Mouse (Mus musculus): ENCODE measurements around the gene Hsdl2. TPM values are rescaled to one million over a fixed set of nuclear protein-coding genes. Genes with fewer than 3 reads are reported as not detected.

Hsdl2 gene
- polyA plus RNA-seq, 1 experiment = 0.35 TPM

DNA sequence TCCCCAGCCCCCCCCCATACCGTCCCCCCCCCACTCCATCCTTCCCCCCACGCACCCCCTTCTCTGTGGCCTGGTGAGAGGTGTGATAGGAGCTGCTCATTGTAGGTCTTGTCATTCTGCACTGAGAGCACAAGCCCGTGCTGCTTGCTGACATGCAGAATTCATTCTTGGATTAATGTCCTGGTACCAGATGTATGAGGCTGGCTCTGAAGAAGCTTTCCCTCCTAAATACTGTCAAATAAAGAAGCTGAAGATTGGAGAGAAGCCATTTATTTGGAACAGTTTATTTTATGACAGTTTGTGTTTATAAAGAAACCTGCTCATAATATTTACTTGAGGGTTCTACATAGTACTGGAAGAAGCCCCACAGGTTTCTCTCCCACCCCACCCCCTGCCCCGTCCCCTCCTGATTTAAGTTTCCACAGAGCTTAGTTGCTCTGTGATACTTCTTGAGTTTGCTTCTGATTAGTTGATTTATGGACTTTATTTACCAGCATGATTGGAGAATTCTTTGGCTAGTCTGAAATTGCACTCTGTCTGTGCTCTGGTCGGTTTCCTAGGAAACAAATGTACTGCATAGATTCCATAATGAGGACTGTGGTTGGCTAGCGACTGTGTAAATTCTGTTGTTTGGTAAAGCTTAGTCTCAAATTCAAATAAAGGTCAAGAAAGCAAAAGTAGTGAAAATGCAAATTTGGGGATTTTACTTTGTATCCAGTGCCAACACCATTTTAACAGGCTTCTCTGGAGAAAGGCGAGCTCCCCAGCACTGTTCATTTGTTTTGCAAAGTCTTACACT, 47.9 kb downstream of the Hsdl2 start:
- TF ChIP-seq GATA1 (IDR thresholded peaks at IDR 0.05; ENCODE audit: low read length) = no peak
- TF ChIP-seq TAL1 (IDR thresholded peaks at IDR 0.05; ENCODE audit: low read length) = no peak
- Histone ChIP-seq H3K9me3 (ENCODE audit: control insufficient read depth, low read length) (no peaks in the 10 kb centered on the region), H3K27me3 (ENCODE audit: control insufficient read depth) (no peaks in the 10 kb centered on the region), H3K4me3 (replicated peaks) (no peak overlapping the region), H3K36me3 (ENCODE audit: control insufficient read depth) (no peaks in the 10 kb centered on the region; the same call in 1 of the 2 replicates), H3K4me1 (ENCODE audit: control insufficient read depth) (peaks cover 59% of the 10 kb centered on the region)

DNA sequence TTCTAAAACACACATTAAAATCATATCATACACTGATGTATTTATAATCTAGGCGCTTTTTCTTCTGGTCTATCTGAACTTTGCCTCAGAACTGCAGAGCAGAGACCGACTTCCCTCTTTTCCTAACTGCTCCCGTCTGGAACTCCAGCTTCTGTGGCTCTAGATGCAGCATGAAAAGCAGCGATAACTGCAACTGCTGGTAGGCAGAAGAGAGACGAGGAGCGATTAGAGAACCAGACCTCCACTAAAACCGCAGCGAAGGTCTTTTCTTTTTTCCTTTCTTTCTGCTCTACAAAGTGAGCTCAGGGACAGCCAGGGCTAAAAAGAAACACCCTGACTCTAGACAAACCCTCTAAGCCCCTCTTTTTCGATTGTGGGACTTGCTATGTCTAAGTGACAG, 48.8 kb downstream of the Hsdl2 start:
- H3K4me1 ChIP-seq (ENCODE audit: control insufficient read depth) = peaks cover 63% of the 10 kb centered on the region
- no peak overlapping the region for H3K4me3 ChIP-seq (replicated peaks)
- no peaks in the 10 kb centered on the region; the same call in 1 of the 2 replicates for H3K36me3 ChIP-seq (ENCODE audit: control insufficient read depth)
- no peaks in the 10 kb centered on the region for H3K9me3 ChIP-seq (ENCODE audit: control insufficient read depth, low read length)
- TF ChIP-seq GATA1 (IDR thresholded peaks at IDR 0.05; ENCODE audit: low read length) = no peak
- no peak for TF ChIP-seq TAL1 (IDR thresholded peaks at IDR 0.05; ENCODE audit: low read length)
- no peaks in the 10 kb centered on the region for H3K27me3 ChIP-seq (ENCODE audit: control insufficient read depth)

DNA sequence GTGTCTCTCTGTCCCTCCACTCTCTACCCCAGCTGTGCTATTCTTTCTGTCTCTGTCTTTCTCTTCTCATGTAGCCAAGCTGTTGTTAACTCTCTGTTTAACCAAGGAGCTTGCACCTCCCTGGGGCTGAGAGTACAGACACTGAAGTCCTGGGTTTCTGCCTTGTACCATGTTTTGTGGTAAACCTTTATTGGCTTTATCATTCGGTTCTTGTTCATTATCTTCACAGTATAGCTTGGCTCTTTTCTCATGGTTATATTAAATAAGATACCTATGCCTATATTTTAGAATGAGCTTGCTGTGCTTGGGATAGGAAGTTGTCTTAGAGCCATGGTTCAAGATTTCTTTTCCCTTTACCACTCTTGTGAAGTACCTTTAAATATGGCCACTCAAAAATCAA, 53.2 kb downstream of the Hsdl2 start:
- peaks cover 68% of the 10 kb centered on the region for H3K4me1 ChIP-seq (ENCODE audit: control insufficient read depth)

DNA sequence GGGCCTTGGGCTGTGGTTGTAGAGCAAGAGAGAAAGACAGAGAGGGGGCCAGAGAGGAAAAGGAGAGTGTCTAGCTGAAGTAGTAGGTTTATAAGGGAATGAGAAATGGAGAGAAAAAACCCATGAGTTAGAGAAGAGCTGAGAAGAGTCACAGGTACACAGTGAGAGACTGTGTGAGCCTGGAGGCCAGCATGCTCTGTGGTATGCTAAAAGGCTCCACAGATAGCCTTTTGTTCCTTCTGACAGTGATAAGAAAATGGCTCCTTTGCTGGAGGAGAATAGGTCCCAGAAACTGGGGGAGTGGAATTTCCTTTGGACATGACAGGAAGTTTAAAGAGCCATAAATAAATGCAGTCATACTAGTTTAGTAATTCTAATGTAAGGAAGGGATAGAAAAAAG, 57.8 kb downstream of the Hsdl2 start:
- Histone ChIP-seq H3K4me1 (ENCODE audit: control insufficient read depth) (peaks cover 80% of the 10 kb centered on the region), H3K27me3 (ENCODE audit: control insufficient read depth) (no peaks in the 10 kb centered on the region), H3K36me3 (ENCODE audit: control insufficient read depth) (no peaks in the 10 kb centered on the region), H3K4me3 (replicated peaks) (no peak overlapping the region), H3K9me3 (ENCODE audit: control insufficient read depth, low read length) (no peaks in the 10 kb centered on the region)
- TF ChIP-seq TAL1 (IDR thresholded peaks at IDR 0.05; ENCODE audit: low read length) (no peak), GATA1 (IDR thresholded peaks at IDR 0.05; ENCODE audit: low read length) (no peak)

More for the DNA sequence above, 53.2 kb downstream of the Hsdl2 start:
- H3K9me3 ChIP-seq (ENCODE audit: control insufficient read depth, low read length) = no peaks in the 10 kb centered on the region
- no peak overlapping the region for H3K4me3 ChIP-seq (replicated peaks)
- H3K27me3 ChIP-seq (ENCODE audit: control insufficient read depth) = no peaks in the 10 kb centered on the region
- no peaks in the 10 kb centered on the region; the same call in 1 of the 2 replicates for H3K36me3 ChIP-seq (ENCODE audit: control insufficient read depth)
- TF ChIP-seq TAL1 (IDR thresholded peaks at IDR 0.05; ENCODE audit: low read length) (no peak), GATA1 (IDR thresholded peaks at IDR 0.05; ENCODE audit: low read length) (no peak)

DNA sequence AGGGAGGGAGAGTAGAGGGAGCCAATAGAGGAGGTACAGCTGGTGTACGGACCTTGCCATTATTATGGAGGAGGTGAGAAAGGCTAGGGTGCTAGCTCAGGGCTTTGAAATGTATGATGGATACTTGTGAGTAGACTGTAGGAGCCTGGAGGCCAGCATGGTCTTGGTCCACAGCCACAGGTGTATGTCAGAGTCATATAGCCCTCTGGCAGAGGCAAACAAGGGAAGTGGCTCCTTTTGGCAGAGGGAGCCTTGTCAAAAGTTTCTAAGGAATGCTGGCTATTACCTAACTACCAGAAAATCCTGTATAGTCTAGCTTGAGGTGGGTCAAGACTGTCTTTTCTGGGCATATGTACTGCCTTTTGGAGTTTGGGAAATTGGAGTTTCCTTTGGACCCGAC, 59.4 kb downstream of the Hsdl2 start:
- TF ChIP-seq GATA1 (IDR thresholded peaks at IDR 0.05; ENCODE audit: low read length) (no peak), TAL1 (IDR thresholded peaks at IDR 0.05; ENCODE audit: low read length) (no peak)
- no peak overlapping the region for H3K4me3 ChIP-seq (replicated peaks)
- peaks cover 78% of the 10 kb centered on the region for H3K4me1 ChIP-seq (ENCODE audit: control insufficient read depth)
- H3K9me3 ChIP-seq (ENCODE audit: control insufficient read depth, low read length) = no peaks in the 10 kb centered on the region
- no peaks in the 10 kb centered on the region for H3K36me3 ChIP-seq (ENCODE audit: control insufficient read depth)
- no peaks in the 10 kb centered on the region for H3K27me3 ChIP-seq (ENCODE audit: control insufficient read depth)

DNA sequence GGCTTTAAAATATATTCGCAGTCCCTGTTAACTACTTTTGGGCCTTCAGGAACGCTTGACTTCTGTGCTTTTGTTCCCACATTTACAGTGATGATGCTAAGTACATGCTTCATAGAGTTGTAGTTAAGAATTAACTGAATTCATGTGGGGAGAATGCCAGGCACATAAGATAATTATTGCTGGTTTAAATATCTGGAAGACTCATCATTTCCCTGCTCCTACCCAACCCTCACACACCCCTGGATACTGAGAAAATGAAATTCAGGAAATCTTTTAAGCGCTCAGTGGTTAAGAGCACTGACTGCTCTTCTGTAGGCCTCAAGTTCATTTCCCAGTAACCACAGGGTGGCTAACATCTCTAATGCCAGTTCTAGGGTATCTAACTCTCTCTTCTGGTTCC, 60.7 kb downstream of the Hsdl2 start:
- Histone ChIP-seq H3K4me3 (replicated peaks) (no peak overlapping the region), H3K27me3 (ENCODE audit: control insufficient read depth) (no peaks in the 10 kb centered on the region), H3K36me3 (ENCODE audit: control insufficient read depth) (no peaks in the 10 kb centered on the region), H3K4me1 (ENCODE audit: control insufficient read depth) (peaks cover 80% of the 10 kb centered on the region), H3K9me3 (ENCODE audit: control insufficient read depth, low read length) (no peaks in the 10 kb centered on the region)
- TF ChIP-seq TAL1 (IDR thresholded peaks at IDR 0.05; ENCODE audit: low read length) = no peak
- no peak for TF ChIP-seq GATA1 (IDR thresholded peaks at IDR 0.05; ENCODE audit: low read length)

DNA sequence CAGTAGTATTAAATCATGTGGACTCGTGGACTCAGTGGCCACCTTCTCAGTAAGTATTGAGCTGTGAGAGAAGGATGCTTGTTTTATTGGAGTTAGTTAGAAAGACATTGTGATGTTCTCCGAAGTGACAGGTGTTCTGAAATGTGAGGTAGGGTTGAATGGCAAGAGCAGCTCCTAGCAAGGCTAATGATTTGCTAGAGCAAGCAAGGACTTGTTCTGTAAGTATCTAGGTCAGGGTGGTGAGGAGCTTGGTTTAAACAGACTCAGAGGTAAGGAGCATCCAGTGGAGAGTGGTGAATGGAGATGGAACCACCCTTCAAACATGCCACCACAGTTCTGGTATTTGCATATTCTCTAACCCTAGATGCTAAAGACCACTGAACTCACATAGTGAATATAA, 61.3 kb downstream of the Hsdl2 start:
- Histone ChIP-seq H3K4me3 (replicated peaks) (no peak overlapping the region), H3K4me1 (ENCODE audit: control insufficient read depth) (peaks cover 78% of the 10 kb centered on the region), H3K27me3 (ENCODE audit: control insufficient read depth) (no peaks in the 10 kb centered on the region), H3K36me3 (ENCODE audit: control insufficient read depth) (no peaks in the 10 kb centered on the region), H3K9me3 (ENCODE audit: control insufficient read depth, low read length) (no peaks in the 10 kb centered on the region)
- TF ChIP-seq TAL1 (IDR thresholded peaks at IDR 0.05; ENCODE audit: low read length) = no peak
- no peak for TF ChIP-seq GATA1 (IDR thresholded peaks at IDR 0.05; ENCODE audit: low read length)

DNA sequence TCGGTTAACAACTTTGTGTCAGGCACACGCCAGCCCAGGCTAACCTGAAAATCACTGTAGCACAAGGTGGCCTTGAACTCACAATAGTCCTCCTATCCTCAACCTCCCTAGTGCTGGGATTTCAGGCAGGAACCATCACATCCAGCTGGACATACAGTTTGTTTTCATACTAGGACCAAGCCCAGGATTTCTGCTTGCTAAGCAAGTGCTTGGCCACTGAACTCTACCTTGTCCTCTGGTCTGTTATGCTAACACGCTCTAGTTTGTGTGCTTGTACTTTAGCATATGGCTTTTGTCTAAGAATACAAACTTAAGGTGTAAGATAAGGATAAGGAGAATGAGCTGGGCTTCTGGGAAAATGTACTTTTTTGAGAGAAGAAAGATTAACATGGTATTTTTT, 63.1 kb downstream of the Hsdl2 start:
- Histone ChIP-seq H3K27me3 (ENCODE audit: control insufficient read depth) (no peaks in the 10 kb centered on the region), H3K4me1 (ENCODE audit: control insufficient read depth) (peaks cover 82% of the 10 kb centered on the region), H3K36me3 (ENCODE audit: control insufficient read depth) (no peaks in the 10 kb centered on the region), H3K4me3 (replicated peaks) (no peak overlapping the region), H3K9me3 (ENCODE audit: control insufficient read depth, low read length) (no peaks in the 10 kb centered on the region)
- TF ChIP-seq GATA1 (IDR thresholded peaks at IDR 0.05; ENCODE audit: low read length) = no peak
- TF ChIP-seq TAL1 (IDR thresholded peaks at IDR 0.05; ENCODE audit: low read length) = no peak

DNA sequence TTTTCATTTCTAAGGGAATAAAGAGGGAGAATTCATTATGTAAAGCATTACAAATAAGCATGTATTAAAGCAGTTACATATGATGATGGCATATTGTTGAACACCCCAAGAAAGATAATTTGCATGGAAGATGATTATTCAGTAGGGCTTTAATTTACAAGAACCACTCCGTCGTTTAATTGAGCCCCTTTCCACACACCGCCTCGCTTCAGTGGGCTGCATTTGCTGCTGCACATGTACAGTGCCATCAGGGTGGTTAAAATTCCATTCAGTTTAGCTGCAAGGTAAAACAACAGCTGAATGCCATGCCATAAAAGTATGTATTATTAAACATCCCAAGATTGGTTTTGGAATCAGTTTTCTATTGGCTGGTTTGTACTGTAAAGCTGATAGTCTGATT, 63.6 kb downstream of the Hsdl2 start:
- H3K9me3 ChIP-seq (ENCODE audit: control insufficient read depth, low read length) = no peaks in the 10 kb centered on the region
- no peaks in the 10 kb centered on the region for H3K36me3 ChIP-seq (ENCODE audit: control insufficient read depth)
- H3K4me1 ChIP-seq (ENCODE audit: control insufficient read depth) = peaks cover 82% of the 10 kb centered on the region
- H3K4me3 ChIP-seq (replicated peaks) = no peak overlapping the region
- H3K27me3 ChIP-seq (ENCODE audit: control insufficient read depth) = no peaks in the 10 kb centered on the region
- TF ChIP-seq TAL1 (IDR thresholded peaks at IDR 0.05; ENCODE audit: low read length) (no peak), GATA1 (IDR thresholded peaks at IDR 0.05; ENCODE audit: low read length) (no peak)

Measured in erythroblast, embryonic 14.5 days (primary cell).